Mouse (Mus musculus): ENCODE measurements around the gene Ect2l. TPM values are rescaled to one million over a fixed set of nuclear protein-coding genes. Genes with fewer than 3 reads are reported as not detected.
"Not testable (repeated sequence)": the region's sequence is repeated elsewhere in the genome, so short reads cannot be mapped to it uniquely, and the experiment has no call there.

Ect2l gene
- polyA plus RNA-seq, 1 experiment from 2014 or later, result 0.32 TPM

DNA sequence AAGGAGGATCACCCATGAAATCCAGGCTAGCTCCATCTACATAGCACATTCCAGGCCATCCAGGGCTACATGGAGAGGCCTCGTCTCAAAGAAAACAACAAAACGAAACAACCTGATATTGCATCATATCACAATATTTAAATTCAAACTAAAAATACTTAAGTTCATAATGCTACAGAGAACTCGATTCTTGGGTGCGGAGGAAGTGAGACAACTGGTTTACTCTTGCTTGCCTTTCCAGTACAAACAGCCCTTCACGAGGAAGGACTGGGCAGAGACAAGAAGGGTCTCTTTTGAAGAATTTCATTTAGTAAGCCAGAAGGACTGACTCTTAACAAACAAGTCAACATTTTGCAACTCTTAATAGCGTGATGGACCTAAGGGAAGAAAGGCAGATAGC lies 22.1 kb downstream of the Ect2l start:
- H3K4me1 ChIP-seq (replicated peaks), result no peaks in the 10 kb centered on the region
- H3K27ac ChIP-seq (replicated peaks), result no peak overlapping the region
- 90% methylated on average over 6 of the region's 6 CpGs for WGBS
- no peak overlapping the region for H3K4me2 ChIP-seq
- H3K9me3 ChIP-seq, result no peaks in the 10 kb centered on the region
- no peaks in the 10 kb centered on the region for H3K36me3 ChIP-seq
- ATAC-seq (ENCODE audit: low read depth), result no peak
- H3K4me3 ChIP-seq, result no peak overlapping the region
- no peak overlapping the region for H3K9ac ChIP-seq
- no peaks in the 10 kb centered on the region for H3K27me3 ChIP-seq

DNA sequence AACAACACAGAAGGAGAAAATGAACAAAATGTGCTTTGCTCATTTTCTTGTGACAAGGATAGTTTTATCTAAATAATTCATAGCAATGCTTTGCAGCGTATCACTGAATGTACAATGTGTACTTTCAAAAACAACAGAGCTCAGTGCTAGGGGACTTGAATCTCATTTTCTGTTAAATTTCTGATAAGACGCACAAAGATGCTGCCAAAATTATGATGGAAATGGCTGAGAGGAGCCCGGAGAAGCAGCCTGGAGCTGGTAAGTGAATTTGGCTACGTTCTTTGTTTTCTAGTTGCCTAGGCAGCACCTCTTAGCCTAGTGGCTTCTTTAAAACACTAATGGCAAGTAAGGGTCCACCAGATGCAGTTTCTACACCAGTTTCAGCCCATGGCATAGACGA lies 28.4 kb downstream of the Ect2l start:
- Histone ChIP-seq H3K4me1 (replicated peaks) (no peaks in the 10 kb centered on the region), H3K27ac (replicated peaks) (no peak overlapping the region), H3K27me3 (no peaks in the 10 kb centered on the region), H3K4me3 (no peak overlapping the region), H3K9me3 (no peaks in the 10 kb centered on the region), H3K36me3 (no peaks in the 10 kb centered on the region), H3K9ac (no peak overlapping the region), H3K4me2 (no peak overlapping the region)
- WGBS, result 87% methylated on average over 5 of the region's 5 CpGs
- no peak for ATAC-seq (ENCODE audit: low read depth)

DNA sequence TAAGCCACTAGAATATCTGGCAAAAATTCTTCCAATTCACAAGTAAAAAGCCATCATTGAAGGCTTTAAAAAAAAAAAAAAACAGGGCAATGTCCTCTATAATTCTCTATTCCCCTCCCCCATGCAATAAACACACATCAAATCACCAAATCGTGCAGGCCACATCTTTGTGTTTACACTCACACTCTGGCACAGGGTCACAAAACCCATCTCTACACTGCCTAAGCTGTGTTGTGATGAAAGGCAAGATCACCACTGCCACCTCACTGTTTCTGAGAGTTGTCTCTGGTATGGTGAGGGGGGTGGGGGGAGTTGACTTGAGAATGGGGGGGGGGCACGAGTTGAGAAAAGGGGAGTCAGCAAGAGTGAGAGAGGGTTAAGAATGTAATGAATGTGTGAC lies 33.4 kb downstream of the Ect2l start:
- Histone ChIP-seq H3K9ac (no peak overlapping the region), H3K4me2 (no peak overlapping the region), H3K36me3 (no peaks in the 10 kb centered on the region), H3K9me3 (no peaks in the 10 kb centered on the region), H3K4me1 (replicated peaks) (no peaks in the 10 kb centered on the region), H3K27ac (replicated peaks) (no peak overlapping the region), H3K27me3 (no peaks in the 10 kb centered on the region), H3K4me3 (no peak overlapping the region)
- no peak for ATAC-seq (ENCODE audit: low read depth)
- 78% methylated on average over 2 of the region's 2 CpGs for WGBS

DNA sequence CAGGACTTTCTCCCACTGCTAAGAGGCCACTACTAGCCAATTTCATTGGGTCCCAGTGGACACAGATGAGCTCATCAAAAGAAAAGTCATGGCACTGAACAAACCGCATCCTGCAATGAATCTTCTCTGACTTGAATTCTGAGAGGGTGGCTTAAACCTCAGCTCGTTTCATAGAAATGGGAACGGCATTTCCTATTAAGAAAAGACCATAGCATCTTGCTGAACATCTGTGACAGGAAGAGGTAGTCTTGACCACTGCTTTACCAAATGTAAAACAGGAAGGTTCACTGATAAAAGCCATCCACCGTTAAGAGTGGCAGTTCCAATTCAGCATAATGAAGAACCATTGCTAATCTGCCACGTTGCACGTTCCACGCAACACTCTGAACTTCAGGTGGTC lies 34.0 kb downstream of the Ect2l start:
- no peaks in the 10 kb centered on the region for H3K4me1 ChIP-seq (replicated peaks)
- no peak overlapping the region for H3K27ac ChIP-seq (replicated peaks)
- no peaks in the 10 kb centered on the region for H3K36me3 ChIP-seq
- no peak for ATAC-seq (ENCODE audit: low read depth)
- 88% methylated on average over 7 of the region's 7 CpGs for WGBS
- H3K27me3 ChIP-seq, result no peaks in the 10 kb centered on the region
- no peak overlapping the region for H3K4me2 ChIP-seq
- no peak overlapping the region for H3K9ac ChIP-seq
- H3K9me3 ChIP-seq, result no peaks in the 10 kb centered on the region
- no peak overlapping the region for H3K4me3 ChIP-seq

DNA sequence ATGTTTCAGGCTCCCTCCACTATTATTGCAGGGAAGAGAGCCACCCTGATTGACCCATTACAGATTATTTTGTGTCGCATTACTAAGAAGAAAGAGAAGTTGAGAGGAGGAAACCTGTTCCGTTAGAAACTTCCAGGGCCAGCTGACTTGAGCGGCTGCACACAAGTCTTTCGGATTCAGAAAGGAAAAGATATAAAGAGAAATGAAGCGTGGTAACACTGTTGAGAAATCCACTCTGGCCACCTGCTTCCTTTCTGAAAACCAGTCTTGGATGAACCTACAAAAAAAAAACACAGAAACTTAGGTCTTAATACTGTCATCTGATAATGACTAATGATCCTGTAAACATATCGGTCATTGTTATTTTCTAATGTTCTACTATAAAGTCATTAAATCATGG lies 35.6 kb downstream of the Ect2l start:
- H3K4me2 ChIP-seq, result no peak overlapping the region
- H3K27ac ChIP-seq (replicated peaks), result no peak overlapping the region
- H3K36me3 ChIP-seq, result no peaks in the 10 kb centered on the region
- H3K4me1 ChIP-seq (replicated peaks), result no peaks in the 10 kb centered on the region
- no peak overlapping the region for H3K4me3 ChIP-seq
- WGBS, result 82% methylated on average over 6 of the region's 6 CpGs
- no peaks in the 10 kb centered on the region for H3K27me3 ChIP-seq
- H3K9me3 ChIP-seq, result no peaks in the 10 kb centered on the region
- ATAC-seq (ENCODE audit: low read depth), result no peak
- no peak overlapping the region for H3K9ac ChIP-seq

DNA sequence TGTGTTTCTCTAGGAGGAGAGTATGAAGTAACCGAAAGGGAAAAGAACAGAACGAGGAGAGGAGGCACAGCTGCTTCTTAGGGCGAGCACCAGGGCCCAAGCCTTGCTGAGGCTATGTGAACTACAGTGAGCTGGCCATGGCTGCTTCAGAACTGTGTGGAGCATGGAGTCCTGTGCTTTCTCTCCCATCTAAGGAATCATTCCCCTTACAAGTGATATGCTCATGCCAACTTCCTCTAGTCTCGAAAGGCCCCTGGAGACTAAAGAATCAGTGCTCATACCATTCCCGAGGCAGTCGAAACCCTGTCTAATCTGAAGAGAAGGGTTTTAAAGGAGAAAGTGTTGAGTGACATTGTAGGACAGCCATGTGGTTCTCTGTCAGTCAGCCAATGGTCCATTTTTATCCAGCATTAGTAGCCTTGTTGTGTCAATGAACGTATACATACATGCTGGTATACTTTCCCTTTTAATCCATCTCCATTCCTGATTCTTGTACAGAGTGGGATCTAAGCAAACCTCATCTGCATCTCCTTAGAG lies 48.2 kb downstream of the Ect2l start:
- H3K36me3 ChIP-seq, result no peaks in the 10 kb centered on the region
- 83% methylated on average over 7 of the region's 7 CpGs for WGBS
- ATAC-seq (ENCODE audit: low read depth), result no peak
- no peaks in the 10 kb centered on the region for H3K4me1 ChIP-seq (replicated peaks)
- no peaks in the 10 kb centered on the region for H3K9me3 ChIP-seq
- no peak overlapping the region for H3K27ac ChIP-seq (replicated peaks)
- no peak overlapping the region for H3K4me3 ChIP-seq
- H3K4me2 ChIP-seq, result no peak overlapping the region
- H3K27me3 ChIP-seq, result no peaks in the 10 kb centered on the region
- no peak overlapping the region for H3K9ac ChIP-seq

DNA sequence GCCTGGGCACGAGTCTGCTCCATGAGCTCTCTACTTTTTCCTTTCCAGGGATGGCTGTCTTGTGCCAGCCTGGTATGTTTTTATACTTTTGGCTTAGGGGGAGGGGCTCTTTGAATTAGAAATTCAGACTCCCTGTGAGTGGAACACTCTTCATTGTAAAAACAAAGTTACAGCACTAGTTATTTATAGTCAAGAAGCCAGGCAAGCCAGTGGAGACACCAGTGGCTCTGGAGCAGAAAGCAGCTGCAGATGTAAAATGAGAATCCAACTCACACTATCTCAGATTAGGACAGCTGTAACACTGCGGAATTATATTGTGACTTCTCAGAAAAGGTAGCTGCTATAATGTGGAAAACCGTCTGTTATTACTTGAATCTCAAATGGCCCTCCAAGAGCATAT lies 63.5 kb downstream of the Ect2l start:
- no peaks in the 10 kb centered on the region for H3K4me1 ChIP-seq (replicated peaks)
- 81% methylated on average over 3 of the region's 3 CpGs for WGBS
- no peak for ATAC-seq (ENCODE audit: low read depth)

DNA sequence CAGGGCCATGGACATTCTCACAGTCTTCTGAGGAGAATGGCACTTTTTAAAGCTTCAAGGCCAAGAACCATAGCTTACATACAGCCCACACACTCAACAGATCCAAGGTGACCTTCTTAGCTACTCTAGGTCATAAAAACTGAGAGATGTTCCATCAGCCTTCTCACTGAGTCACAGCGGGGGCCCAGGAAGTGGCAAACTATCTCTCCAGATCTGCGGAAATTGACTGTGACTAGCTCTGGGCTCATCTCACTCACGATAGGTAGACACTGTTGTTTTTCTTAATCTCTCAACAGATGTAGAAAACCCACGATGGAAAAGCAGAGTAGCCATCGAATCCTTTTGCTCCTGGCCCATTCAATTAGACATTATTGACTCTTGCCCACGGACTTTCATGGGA lies 68.5 kb downstream of the Ect2l start:
- no peak overlapping the region for H3K27ac ChIP-seq (replicated peaks)
- no peaks in the 10 kb centered on the region for H3K4me1 ChIP-seq (replicated peaks)
- H3K9me3 ChIP-seq, result no peaks in the 10 kb centered on the region
- H3K4me3 ChIP-seq, result no peak overlapping the region
- no peak overlapping the region for H3K4me2 ChIP-seq
- no peaks in the 10 kb centered on the region for H3K27me3 ChIP-seq
- no peak for ATAC-seq (ENCODE audit: low read depth)
- H3K9ac ChIP-seq, result no peak overlapping the region
- no peaks in the 10 kb centered on the region for H3K36me3 ChIP-seq
- WGBS, result 89% methylated on average over 6 of the region's 6 CpGs

More for the DNA sequence above, 63.5 kb downstream of the Ect2l start:
- Histone ChIP-seq H3K4me2 (no peak overlapping the region), H3K9me3 (no peaks in the 10 kb centered on the region), H3K36me3 (no peaks in the 10 kb centered on the region), H3K27ac (replicated peaks) (no peak overlapping the region), H3K27me3 (no peaks in the 10 kb centered on the region), H3K4me3 (no peak overlapping the region), H3K9ac (no peak overlapping the region)

DNA sequence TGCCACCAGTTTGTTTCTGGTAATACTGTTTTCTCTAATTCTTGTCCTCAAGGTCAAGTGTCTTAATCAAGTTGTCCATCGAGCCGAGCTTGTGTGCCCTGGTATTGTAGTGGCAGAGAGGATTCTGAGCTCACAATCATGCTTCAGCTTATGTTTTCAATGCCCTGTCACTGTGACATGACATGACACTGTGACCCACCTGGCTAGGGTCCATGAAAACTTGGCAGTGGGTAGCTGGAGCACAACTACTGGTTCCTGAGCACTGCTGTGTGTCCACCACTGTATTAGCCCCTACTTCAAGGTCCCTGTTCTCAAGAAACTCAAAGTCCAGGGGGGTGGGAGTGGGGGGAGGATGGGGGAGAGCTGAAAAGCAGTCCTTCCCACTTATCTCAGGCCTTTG lies 69.3 kb downstream of the Ect2l start:
- no peak overlapping the region for H3K27ac ChIP-seq (replicated peaks)
- no peak overlapping the region for H3K4me2 ChIP-seq
- no peak overlapping the region for H3K9ac ChIP-seq
- no peaks in the 10 kb centered on the region for H3K9me3 ChIP-seq
- no peaks in the 10 kb centered on the region for H3K36me3 ChIP-seq
- WGBS, result 94% methylated on average over 2 of the region's 2 CpGs
- no peak overlapping the region for H3K4me3 ChIP-seq
- no peaks in the 10 kb centered on the region for H3K4me1 ChIP-seq (replicated peaks)
- ATAC-seq (ENCODE audit: low read depth), result no peak
- no peaks in the 10 kb centered on the region for H3K27me3 ChIP-seq

DNA sequence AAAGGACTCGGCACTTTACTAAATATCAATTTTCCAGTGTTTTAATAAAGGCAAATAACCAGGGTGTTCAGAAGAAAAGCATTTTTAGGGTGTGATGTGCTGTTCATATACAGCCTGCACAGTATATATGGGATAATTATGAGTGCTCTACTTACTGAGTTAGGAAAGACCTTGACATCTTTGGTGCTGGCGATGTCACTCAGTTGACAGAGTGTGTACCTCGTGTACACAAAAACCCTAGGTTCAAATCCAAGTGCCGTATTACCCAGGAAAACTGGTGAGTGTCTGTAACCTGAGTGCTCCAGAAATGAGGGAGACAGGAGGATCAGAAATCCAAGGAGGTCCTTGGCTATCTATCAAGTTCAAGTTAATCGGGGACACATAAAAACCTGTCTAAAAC lies 71.1 kb downstream of the Ect2l start:
- Histone ChIP-seq H3K4me1 (replicated peaks) (no peaks in the 10 kb centered on the region), H3K27ac (replicated peaks) (no peak overlapping the region), H3K27me3 (no peaks in the 10 kb centered on the region), H3K4me3 (peak overlapping the region; percentile 26), H3K9me3 (no peaks in the 10 kb centered on the region), H3K4me2 (peak overlapping the region; percentile 36), H3K9ac (peak overlapping the region; percentile 5; the same call in 1 of the 2 replicates), H3K36me3 (no peaks in the 10 kb centered on the region)
- ATAC-seq (ENCODE audit: low read depth), result peak; percentile 62; the same call in 1 of the 2 replicates
- 82% methylated on average over 5 of the region's 5 CpGs for WGBS

DNA sequence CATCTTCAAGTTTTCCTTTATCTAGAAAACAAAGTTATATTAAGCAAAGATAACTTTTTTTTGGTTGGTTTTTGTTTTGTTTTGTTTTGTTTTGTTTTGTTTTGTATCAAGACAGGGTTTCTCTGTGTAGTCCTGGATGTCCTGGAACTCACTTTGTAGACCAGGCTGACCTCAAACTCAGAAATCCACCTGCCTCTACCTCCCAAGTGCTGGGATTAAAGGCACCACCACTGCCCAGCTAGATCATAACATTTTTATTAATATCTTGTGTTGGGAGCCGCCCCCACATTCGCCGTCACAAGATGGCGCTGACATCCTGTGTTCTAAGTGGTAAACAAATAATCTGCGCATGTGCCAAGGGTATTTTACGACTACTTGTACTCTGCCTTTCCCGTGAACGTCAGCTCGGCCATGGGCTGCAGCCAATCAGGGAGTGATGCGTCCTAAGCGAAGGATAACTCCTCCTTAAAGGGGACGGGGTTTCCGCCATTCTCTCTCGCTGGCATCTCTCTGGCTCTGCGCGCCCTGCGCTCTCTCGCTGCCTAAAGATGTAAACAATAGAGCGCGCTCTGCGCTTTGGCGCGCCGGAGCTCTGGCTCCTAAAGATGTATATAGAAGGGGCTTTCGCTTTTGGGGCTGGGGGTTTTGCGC lies 71.7 kb downstream of the Ect2l start:
- H3K27me3 ChIP-seq; H3K36me3 ChIP-seq; H3K9ac ChIP-seq; H3K4me1 ChIP-seq (replicated peaks); H3K27ac ChIP-seq (replicated peaks); H3K9me3 ChIP-seq: not testable (repeated sequence)
- ATAC-seq (ENCODE audit: low read depth), result peak; percentile 75
- Histone ChIP-seq H3K4me2 (peak overlapping the region; percentile 36; the same call in 1 of the 2 replicates), H3K4me3 (peak overlapping the region; percentile 26)
- WGBS, result 79% methylated on average over 13 of the region's 26 CpGs

DNA sequence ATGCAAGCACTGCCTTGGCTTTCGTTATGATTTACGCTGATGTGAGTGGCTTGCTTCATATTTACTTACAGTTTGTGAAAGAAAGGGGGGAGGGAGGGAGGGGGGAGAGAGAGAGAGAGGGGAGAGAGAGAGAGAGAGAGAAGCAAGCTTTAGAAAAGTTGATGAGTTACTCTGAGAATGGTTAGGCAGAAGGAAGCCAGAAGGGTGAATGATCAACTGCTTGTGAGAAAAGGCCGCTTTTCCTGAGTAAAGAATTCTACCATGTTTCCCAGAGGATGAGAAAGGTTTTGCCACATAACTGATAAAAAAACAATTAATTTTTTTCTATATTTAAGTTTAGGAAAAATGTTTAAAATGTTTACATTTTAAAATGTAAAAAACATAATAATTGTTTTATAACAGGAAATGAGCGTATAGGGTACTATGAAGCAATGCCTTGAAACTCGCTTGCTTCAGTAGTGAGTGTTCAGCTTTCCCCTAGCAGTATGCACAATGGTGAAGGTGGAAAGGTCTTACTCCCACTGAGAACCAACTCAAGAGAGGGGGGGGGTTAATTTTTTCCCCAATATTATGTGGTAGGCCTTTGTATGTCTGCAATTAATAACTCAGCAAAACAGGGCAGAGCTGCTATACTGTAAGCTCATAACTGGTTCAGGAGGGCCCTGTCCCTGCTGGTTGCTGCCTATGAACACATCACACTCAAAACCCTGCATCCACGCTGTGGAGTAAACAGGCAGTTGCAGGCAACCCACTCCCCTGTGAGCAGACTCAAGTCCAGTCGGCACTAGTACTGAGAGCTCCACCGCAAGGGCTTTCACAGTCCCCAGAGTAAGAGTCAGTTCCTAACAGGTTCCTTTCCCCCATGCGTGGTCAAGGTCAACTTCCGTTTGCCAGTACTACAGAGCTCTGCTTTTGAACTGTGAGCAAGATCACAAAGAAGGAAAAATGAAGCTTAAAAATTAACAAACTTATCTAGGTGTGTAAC lies 78.7 kb downstream of the Ect2l start:
- peaks cover 3% of the 10 kb centered on the region; the same call in 1 of the 2 replicates for H3K36me3 ChIP-seq
- no peak overlapping the region for H3K27ac ChIP-seq (replicated peaks)
- H3K9ac ChIP-seq, result no peak overlapping the region
- no peak overlapping the region for H3K4me3 ChIP-seq
- ATAC-seq (ENCODE audit: low read depth), result no peak
- H3K4me2 ChIP-seq, result no peak overlapping the region
- no peaks in the 10 kb centered on the region for H3K27me3 ChIP-seq
- H3K4me1 ChIP-seq (replicated peaks), result no peaks in the 10 kb centered on the region
- no peaks in the 10 kb centered on the region for H3K9me3 ChIP-seq
- 90% methylated on average over 10 of the region's 10 CpGs for WGBS

Measured in neural tube, embryonic 13.5 days (tissue).